Mouse (Mus musculus) retina, adult 2 months (tissue): ENCODE measurements around the gene Vmn1r209.
"Not testable (repeated sequence)": the region's sequence is repeated elsewhere in the genome, so short reads cannot be mapped to it uniquely, and the experiment has no call there.

Source experiments
- DNase-seq: peaks from one replicate; pipeline ENCODE4 v3.0.0-alpha.2; 2012; ENCODE audit warnings: low read depth, low spot score

The Vmn1r209 gene

GRCm38 (mm10) chr13:22809582-22809981, at the start of gene Vmn1r209:
TSS of gene Vmn1r209 (minus strand) at chr13:22809682.
- not testable (repeated sequence) for DNase-seq

- DNase-seq, result no peak
Observed at GRCm38 (mm10) chr13:22857461-22857860, 48.0 kb upstream of the Vmn1r209 start, which contains the start of gene Vmn1r211. TSS of gene Vmn1r211 (minus strand) at chr13:22857561.

GRCm38 (mm10) chr13:22854760-22855159, 45.3 kb upstream of the Vmn1r209 start:
- DNase-seq, result no peak

GRCm38 (mm10) chr13:22846798-22847197, 37.3 kb upstream of the Vmn1r209 start:
- no peak for DNase-seq

GRCm38 (mm10) chr13:22844304-22844703, 34.8 kb upstream of the Vmn1r209 start:
- DNase-seq, result not testable (repeated sequence)

GRCm38 (mm10) chr13:22831248-22831647, 21.8 kb upstream of the Vmn1r209 start, which contains the start of gene Vmn1r210:
TSS of gene Vmn1r210 (minus strand) at chr13:22831348.
- DNase-seq, result no peak

GRCm38 (mm10) chr13:22829395-22829794, 19.9 kb upstream of the Vmn1r209 start:
- not testable (repeated sequence) for DNase-seq

- not testable (repeated sequence) for DNase-seq
Observed at GRCm38 (mm10) chr13:22821601-22822000, 12.1 kb upstream of the Vmn1r209 start.

GRCm38 (mm10) chr13:22788096-22788495, 21.4 kb downstream of the Vmn1r209 start:
- DNase-seq, result not testable (repeated sequence)

- DNase-seq, result not testable (repeated sequence)
Observed at GRCm38 (mm10) chr13:22784159-22784558, 25.3 kb downstream of the Vmn1r209 start.

GRCm38 (mm10) chr13:22777300-22777699, 32.2 kb downstream of the Vmn1r209 start, which contains the start of gene Vmn1r208:
TSS of gene Vmn1r208 (minus strand) at chr13:22777400.
- DNase-seq, result not testable (repeated sequence)

- not testable (repeated sequence) for DNase-seq
Observed at GRCm38 (mm10) chr13:22771592-22771991, 37.9 kb downstream of the Vmn1r209 start.
